Mouse (Mus musculus): ENCODE measurements at regions not wholly inside any gene's neighbourhood (a gene's known extent, or its start where the extent isn't known, plus 50 kb on each side); places are given as distances from the start of the nearest gene placed in this dataset.

DNA sequence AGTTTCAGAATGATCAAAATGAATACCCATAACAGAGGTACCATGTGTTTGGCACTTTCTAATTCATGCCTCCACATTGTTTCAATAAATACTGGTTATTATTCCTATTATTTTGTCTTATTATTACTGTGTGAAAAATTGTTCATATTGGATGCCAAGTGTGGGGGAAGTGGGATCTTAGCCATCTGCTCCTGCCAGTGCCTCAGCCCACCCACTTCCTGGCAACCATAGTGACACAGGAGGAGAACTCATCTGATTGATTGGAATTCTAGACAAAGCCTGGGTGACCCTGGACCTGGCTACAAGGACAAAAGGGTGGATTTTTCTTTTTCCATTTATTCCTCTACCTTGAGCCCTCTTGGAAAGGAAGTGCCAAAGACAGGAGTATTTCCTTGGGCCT lies 2886.8 kb upstream of the Lrrc6 start:
- DNase-seq = no peak

GRCm38 (mm10) chr15:69365440-69365839 lies 2864.7 kb upstream of the Lrrc6 start:
- DNase-seq = no peak

DNA sequence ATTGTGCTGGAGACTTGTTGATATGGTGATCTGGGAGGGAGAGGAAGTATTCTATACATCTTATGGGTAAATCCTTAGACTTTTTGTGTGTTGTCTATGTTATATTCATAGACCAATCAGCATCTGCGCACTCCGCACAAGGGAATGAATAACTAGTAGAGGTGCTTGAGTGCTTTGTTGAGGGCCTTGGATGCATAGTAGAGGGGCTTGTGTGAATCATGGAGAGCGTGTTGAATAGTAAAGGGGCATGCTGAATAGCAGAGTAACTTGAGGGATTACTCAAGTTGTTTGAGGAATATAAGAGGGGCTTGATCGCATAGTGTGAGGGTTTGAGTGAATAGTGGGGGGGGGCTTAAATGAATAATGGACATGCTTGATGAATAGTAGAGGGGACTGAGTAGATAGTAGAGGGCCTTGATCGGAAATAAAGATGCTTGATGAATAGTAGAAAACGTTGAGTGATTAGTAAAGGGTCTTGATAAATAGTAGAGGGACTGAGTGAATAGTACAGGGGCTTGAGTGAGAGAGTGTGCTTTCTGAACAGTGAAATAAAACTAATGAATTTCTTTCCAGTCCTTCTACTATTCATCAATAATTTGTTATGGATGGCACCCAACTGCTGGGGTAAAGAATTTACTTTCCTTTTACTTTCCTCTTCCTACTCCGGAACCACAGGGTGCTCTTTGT lies 2849.5 kb upstream of the Lrrc6 start:
- DNase-seq = no peak

- peak; percentile 11 for DNase-seq
Observed at GRCm38 (mm10) chr15:69346065-69346464, 2845.4 kb upstream of the Lrrc6 start.

GRCm38 (mm10) chr15:69342759-69343158 lies 2842.0 kb upstream of the Lrrc6 start:
- no peak for DNase-seq

GRCm38 (mm10) chr15:69336491-69336890 lies 2835.8 kb upstream of the Lrrc6 start:
- DNase-seq = no peak

DNA sequence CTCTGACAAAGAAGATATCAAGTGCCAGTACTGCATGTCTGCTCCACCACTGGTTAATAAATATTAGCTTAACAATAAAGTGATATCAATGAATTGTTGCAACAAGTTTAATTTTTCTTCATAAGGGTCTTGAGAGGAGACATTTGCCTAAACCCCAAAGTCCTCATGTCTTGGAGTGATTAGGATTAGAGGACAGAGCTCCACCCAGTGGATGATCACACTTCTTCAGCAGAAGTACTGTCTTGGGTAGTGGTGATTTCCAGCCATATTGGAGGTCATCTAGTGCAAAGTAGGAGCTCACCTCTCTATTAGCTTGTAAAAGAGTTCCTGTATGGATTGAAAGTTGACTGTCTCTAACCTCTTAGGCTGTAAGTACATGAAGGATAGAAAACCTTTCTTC lies 2825.8 kb upstream of the Lrrc6 start:
- no peak for DNase-seq

GRCm38 (mm10) chr15:69303100-69303499 lies 2802.4 kb upstream of the Lrrc6 start:
- DNase-seq = peak; percentile 17

GRCm38 (mm10) chr15:69291273-69291672 lies 2790.6 kb upstream of the Lrrc6 start:
- DNase-seq = no peak

GRCm38 (mm10) chr15:69275546-69276255 lies 2775.0 kb upstream of the Lrrc6 start:
- DNase-seq = no peak

DNA sequence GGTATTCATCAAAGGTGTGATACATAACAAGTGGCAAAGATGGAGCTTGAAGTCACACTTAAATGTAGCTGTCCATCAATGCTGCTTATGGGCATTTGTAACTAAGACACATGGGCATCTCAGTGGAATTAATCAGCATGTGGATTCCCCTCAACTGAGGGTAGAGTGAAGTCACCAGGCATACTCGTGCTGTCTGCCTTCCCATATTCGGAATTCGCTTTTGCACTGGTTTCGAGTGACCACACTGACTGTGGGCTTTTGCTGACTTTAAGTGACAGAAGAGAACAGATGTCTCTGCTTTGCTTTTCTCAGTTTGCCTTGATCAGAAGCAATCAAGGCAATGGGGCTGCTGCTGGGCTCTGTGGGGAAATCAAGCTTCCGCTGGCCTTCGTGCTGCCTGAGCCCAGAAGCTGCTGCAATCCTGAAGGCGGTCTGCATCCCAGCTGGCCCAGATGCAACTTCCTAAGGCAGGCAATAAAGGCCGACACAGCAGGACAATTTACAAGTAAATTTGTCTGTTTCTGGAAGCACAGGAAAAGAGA lies 2773.6 kb upstream of the Lrrc6 start:
- DNase-seq = no peak

GRCm38 (mm10) chr15:69273518-69273917 lies 2772.8 kb upstream of the Lrrc6 start:
- DNase-seq = no peak

DNA sequence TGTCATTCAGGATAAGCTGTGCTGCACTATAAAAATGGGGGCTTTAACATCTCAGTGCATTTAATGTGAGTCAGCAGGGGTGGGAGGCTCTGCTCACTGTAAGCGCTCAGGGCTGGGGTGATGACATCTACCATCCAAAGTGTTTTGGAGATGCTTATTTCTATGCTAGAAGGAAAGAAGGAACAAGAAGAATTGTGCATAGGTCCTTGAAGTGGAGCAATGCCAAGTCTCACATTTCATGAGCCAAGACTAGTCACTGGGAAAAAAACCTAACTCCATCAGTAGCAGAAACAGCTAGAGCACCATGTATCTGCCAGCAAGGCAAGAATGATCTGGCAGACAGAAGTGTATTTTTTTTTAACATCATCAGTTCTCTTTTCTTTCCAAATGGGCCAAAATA lies 2761.2 kb upstream of the Lrrc6 start:
- no peak for DNase-seq

GRCm38 (mm10) chr15:69257161-69257778 lies 2756.6 kb upstream of the Lrrc6 start:
- no peak for DNase-seq

- DNase-seq = no peak
Observed at GRCm38 (mm10) chr15:69253698-69254097, 2753.0 kb upstream of the Lrrc6 start.

DNA sequence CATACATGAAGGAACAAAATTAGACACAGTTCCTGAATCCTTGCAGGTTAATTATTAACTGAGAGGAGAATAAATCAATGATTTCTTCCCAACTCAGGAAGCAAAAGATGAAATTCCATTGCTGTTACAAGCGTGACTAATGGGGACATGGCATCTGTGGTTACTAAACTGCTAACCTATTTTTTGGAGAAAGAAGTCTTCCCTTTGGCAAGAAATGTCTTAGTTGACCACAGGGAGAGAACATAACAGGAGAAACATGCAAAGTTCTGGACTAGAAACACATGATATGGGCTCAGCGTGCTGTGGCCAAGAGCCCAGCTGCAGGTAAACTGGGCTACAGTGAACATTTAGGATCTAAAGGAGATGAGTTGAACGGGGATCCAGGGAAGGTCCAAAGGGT lies 2751.4 kb upstream of the Lrrc6 start:
- DNase-seq = no peak

DNA sequence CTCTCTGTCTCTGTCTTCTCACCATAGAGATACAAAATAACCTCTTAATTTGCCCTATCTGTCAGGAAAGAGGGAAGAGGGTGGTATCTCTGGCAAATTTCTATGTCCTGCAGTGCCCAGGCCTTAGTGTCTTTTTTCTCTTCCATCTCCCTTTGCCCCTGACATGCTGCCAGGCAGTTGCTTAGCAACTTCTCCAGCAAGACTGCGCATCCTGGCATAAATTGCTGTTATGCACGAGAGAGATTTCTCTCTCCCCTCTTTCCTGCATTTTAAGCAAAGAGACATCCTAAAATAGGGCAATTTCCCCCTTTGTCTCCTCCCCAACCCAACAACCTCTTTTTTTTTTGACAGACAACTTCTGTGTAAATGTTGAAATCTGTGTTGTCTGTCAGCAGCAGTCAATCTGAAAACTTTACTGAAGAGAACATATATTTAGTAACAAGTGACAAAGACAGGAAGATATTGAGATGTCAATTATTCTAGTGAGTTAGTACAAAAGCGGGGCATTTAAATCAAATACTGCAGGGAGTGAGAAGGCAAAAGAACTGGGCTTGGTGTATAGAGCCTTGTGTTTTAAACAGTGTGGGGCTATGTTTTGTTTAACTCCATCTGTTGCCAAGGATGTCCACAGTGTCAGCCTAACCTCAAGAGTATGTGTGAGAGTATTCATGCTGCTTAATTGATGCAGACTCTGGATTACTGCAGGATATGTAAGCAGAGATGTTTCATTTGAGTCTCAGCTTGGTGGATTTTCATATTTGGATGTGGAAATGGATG lies 2745.7 kb upstream of the Lrrc6 start:
- DNase-seq = no peak

- DNase-seq = no peak
Observed at GRCm38 (mm10) chr15:69235271-69235670, 2734.6 kb upstream of the Lrrc6 start.

DNA sequence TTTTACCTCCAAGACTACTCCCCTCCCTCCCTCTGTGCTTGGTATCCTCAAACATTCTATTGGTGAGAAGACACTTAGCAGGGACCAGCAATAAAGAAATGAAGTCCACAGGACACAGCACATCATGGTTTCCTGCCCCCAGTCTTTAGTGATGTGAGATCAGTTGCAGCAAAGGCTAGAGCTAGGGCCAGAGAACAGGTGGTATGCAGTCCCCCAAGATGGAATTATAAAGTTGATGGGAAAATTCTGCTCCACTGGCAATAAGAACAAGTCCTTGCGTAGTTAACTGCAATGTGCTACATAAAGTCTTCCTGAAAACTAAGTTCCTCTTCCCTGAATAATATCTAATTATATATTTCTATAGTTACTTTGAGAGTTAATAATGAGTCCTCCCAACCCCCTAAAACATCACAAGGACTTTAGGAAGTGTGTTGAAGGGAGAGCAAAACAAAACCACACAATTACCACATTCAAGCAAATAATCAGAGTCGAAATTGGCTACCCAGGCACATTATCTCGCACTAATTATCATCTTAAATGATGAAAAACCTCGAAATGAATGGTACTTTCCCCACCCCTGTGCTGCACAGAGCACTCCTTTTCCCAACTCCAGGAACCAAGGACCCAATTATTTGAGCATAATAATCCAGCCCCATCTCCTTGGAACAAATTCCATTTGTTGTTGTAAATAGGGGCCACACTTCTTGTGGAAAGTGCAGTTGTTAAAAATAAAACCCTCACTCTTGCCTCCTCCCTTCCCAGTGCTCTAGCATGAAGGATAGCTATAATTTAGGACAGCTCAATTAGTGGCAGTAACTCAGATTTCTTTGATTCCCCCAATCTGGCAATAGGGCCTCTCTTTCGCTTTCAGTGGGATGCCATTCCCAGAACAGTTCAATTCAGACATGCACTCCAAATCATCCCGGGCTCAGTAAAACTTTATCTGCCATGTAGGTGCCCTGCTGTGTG lies 2724.2 kb upstream of the Lrrc6 start:
- DNase-seq = no peak

DNA sequence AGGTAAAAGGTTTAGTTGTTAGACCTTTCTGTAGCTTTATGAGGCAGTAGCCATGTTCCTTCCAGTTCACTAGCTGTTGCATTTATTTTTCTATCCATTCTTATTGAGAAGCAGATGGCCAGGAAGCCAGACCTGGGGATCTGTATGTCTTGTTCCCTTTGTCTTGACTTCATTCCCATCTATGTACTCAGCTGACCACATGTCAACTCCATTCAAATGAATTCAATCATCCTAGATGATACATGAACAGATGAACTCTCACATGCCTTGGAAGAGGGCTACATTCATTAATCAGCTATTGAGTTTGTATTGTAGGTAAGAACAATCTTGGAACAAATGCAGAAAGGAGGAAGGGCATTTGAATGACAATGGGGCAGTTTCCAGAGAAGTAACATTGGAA lies 2722.7 kb upstream of the Lrrc6 start:
- DNase-seq = no peak

DNA sequence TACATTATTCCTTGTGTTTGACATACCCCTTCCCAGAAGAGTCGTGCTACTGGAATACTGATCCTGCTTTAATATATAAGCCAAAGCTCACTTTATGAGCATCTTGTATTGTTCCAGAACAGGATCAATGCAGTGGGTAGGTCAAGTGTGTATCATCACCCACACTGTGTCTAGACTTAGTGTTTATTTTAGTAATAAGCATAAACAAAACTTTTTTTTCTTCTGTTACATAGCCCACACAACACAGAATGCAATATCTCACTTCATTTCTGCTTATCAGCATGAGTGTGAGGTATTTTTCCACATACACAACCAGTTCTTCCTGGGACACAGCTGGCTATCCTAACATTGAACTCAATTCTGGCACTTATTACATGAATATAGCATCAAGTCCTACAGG lies 2721.7 kb upstream of the Lrrc6 start:
- no peak for DNase-seq

All from heart, postnatal 4 days (tissue).